Mouse (Mus musculus): ENCODE measurements around the gene Tbc1d20. TPM values are rescaled to one million over a fixed set of nuclear protein-coding genes. Genes with fewer than 3 reads are reported as not detected.
"Not testable (repeated sequence)": the region's sequence is repeated elsewhere in the genome, so short reads cannot be mapped to it uniquely, and the experiment has no call there.

Gene Tbc1d20
- total and polyA plus RNA-seq, 2 experiments from 2014 or later, result 27.7 to 48.8 TPM

- H3K36me3 ChIP-seq (ENCODE audit: insufficient read depth, low read length), result no peaks in the 10 kb centered on the region
- no peak overlapping the region for H3K4me3 ChIP-seq (ENCODE audit: low read length)
- no peak overlapping the region for H3K9ac ChIP-seq (replicated peaks; ENCODE audit: low read length)
- DNase-seq (ENCODE audit: low spot score), result no peak
- peaks cover 3% of the 10 kb centered on the region; the same call in 1 of the 2 replicates for H3K4me1 ChIP-seq (ENCODE audit: insufficient read depth, low read length)
- no peaks in the 10 kb centered on the region for H3K9me3 ChIP-seq (ENCODE audit: low read length)
- no peak for ATAC-seq
- WGBS, result 93% methylated on average over 6 of the region's 6 CpGs
- no peaks in the 10 kb centered on the region for H3K27me3 ChIP-seq (ENCODE audit: insufficient read depth, low read length)
- TF ChIP-seq CTCF (IDR thresholded peaks at IDR 0.05; ENCODE audit: low read depth), result no peak
- no peak overlapping the region for H3K27ac ChIP-seq
- no peak overlapping the region for H3K4me2 ChIP-seq (ENCODE audit: low read depth, low read length)
These were observed 55.6 kb downstream of the Tbc1d20 start for GRCm38 (mm10) chr2:152349205-152349604.

- WGBS, result 87% methylated on average over 8 of the region's 8 CpGs
- no peak for TF ChIP-seq CTCF (IDR thresholded peaks at IDR 0.05; ENCODE audit: low read depth)
- H3K4me2 ChIP-seq (ENCODE audit: low read depth, low read length), result no peak overlapping the region
- H3K27me3 ChIP-seq (ENCODE audit: insufficient read depth, low read length), result no peaks in the 10 kb centered on the region
- no peak overlapping the region for H3K4me3 ChIP-seq (ENCODE audit: low read length)
- H3K27ac ChIP-seq, result no peak overlapping the region
- no peaks in the 10 kb centered on the region for H3K4me1 ChIP-seq (ENCODE audit: insufficient read depth, low read length)
- ATAC-seq (0 out of 2 replicates have a peak, but pooled peaks have one; percentile 32), DNase-seq (ENCODE audit: low spot score) (peak; percentile 32)
- no peaks in the 10 kb centered on the region for H3K9me3 ChIP-seq (ENCODE audit: low read length)
- H3K9ac ChIP-seq (replicated peaks; ENCODE audit: low read length), result no peak overlapping the region
- no peaks in the 10 kb centered on the region for H3K36me3 ChIP-seq (ENCODE audit: insufficient read depth, low read length)
These were observed 56.4 kb downstream of the Tbc1d20 start for GRCm38 (mm10) chr2:152349842-152350540.

GRCm38 (mm10) chr2:152357254-152357653 lies 63.6 kb downstream of the Tbc1d20 start:
- no peak overlapping the region for H3K9ac ChIP-seq (replicated peaks; ENCODE audit: low read length)
- no peaks in the 10 kb centered on the region for H3K9me3 ChIP-seq (ENCODE audit: low read length)
- no peaks in the 10 kb centered on the region for H3K27me3 ChIP-seq (ENCODE audit: insufficient read depth, low read length)
- 85% methylated on average over 3 of the region's 3 CpGs for WGBS
- H3K4me1 ChIP-seq (ENCODE audit: insufficient read depth, low read length), result no peaks in the 10 kb centered on the region
- DNase-seq (ENCODE audit: low spot score) (no peak), ATAC-seq (no peak)
- no peaks in the 10 kb centered on the region for H3K36me3 ChIP-seq (ENCODE audit: insufficient read depth, low read length)
- no peak for TF ChIP-seq CTCF (IDR thresholded peaks at IDR 0.05; ENCODE audit: low read depth)
- no peak overlapping the region for H3K27ac ChIP-seq
- H3K4me3 ChIP-seq (ENCODE audit: low read length), result no peak overlapping the region
- no peak overlapping the region for H3K4me2 ChIP-seq (ENCODE audit: low read depth, low read length)

- H3K4me1 ChIP-seq (ENCODE audit: insufficient read depth, low read length); ATAC-seq; H3K4me2 ChIP-seq (ENCODE audit: low read depth, low read length); H3K9ac ChIP-seq (replicated peaks; ENCODE audit: low read length); H3K27ac ChIP-seq; H3K36me3 ChIP-seq (ENCODE audit: insufficient read depth, low read length); H3K27me3 ChIP-seq (ENCODE audit: insufficient read depth, low read length); H3K4me3 ChIP-seq (ENCODE audit: low read length); H3K9me3 ChIP-seq (ENCODE audit: low read length); DNase-seq (ENCODE audit: low spot score): not testable (repeated sequence)
- 75% methylated on average over 5 of the region's 5 CpGs for WGBS
- TF ChIP-seq CTCF (IDR thresholded peaks at IDR 0.05; ENCODE audit: low read depth), result peak; percentile 31; the same call in 1 of the 2 replicates
These were observed 65.3 kb downstream of the Tbc1d20 start for GRCm38 (mm10) chr2:152358977-152359376.

GRCm38 (mm10) chr2:152359616-152360015 lies 66.0 kb downstream of the Tbc1d20 start:
- 84% methylated on average over 5 of the region's 5 CpGs for WGBS
- no peak for TF ChIP-seq CTCF (IDR thresholded peaks at IDR 0.05; ENCODE audit: low read depth)
- H3K27me3 ChIP-seq (ENCODE audit: insufficient read depth, low read length), result no peaks in the 10 kb centered on the region
- no peak overlapping the region for H3K9ac ChIP-seq (replicated peaks; ENCODE audit: low read length)
- DNase-seq (ENCODE audit: low spot score), result no peak
- no peaks in the 10 kb centered on the region for H3K36me3 ChIP-seq (ENCODE audit: insufficient read depth, low read length)
- H3K4me3 ChIP-seq (ENCODE audit: low read length), result no peak overlapping the region
- no peak overlapping the region for H3K27ac ChIP-seq
- H3K4me2 ChIP-seq (ENCODE audit: low read depth, low read length), result no peak overlapping the region
- H3K4me1 ChIP-seq (ENCODE audit: insufficient read depth, low read length), result no peaks in the 10 kb centered on the region
- ATAC-seq, result no peak
- no peaks in the 10 kb centered on the region for H3K9me3 ChIP-seq (ENCODE audit: low read length)

GRCm38 (mm10) chr2:152360271-152360775 lies 66.7 kb downstream of the Tbc1d20 start:
- no peak for ATAC-seq
- no peak for DNase-seq (ENCODE audit: low spot score)
- no peak overlapping the region for H3K4me3 ChIP-seq (ENCODE audit: low read length)
- no peak for TF ChIP-seq CTCF (IDR thresholded peaks at IDR 0.05; ENCODE audit: low read depth)
- no peaks in the 10 kb centered on the region for H3K4me1 ChIP-seq (ENCODE audit: insufficient read depth, low read length)
- no peak overlapping the region for H3K9ac ChIP-seq (replicated peaks; ENCODE audit: low read length)
- no peak overlapping the region for H3K27ac ChIP-seq
- H3K9me3 ChIP-seq (ENCODE audit: low read length), result no peaks in the 10 kb centered on the region
- no peak overlapping the region for H3K4me2 ChIP-seq (ENCODE audit: low read depth, low read length)
- H3K36me3 ChIP-seq (ENCODE audit: insufficient read depth, low read length), result no peaks in the 10 kb centered on the region
- 60% methylated on average over 7 of the region's 7 CpGs for WGBS
- no peaks in the 10 kb centered on the region for H3K27me3 ChIP-seq (ENCODE audit: insufficient read depth, low read length)

GRCm38 (mm10) chr2:152361193-152361592 lies 67.6 kb downstream of the Tbc1d20 start:
- H3K4me3 ChIP-seq (ENCODE audit: low read length), result no peak overlapping the region
- ATAC-seq (no peak), DNase-seq (ENCODE audit: low spot score) (no peak)
- no peaks in the 10 kb centered on the region for H3K36me3 ChIP-seq (ENCODE audit: insufficient read depth, low read length)
- no peaks in the 10 kb centered on the region for H3K27me3 ChIP-seq (ENCODE audit: insufficient read depth, low read length)
- H3K4me2 ChIP-seq (ENCODE audit: low read depth, low read length), result no peak overlapping the region
- 86% methylated on average over 8 of the region's 8 CpGs for WGBS
- no peak for TF ChIP-seq CTCF (IDR thresholded peaks at IDR 0.05; ENCODE audit: low read depth)
- H3K9ac ChIP-seq (replicated peaks; ENCODE audit: low read length), result no peak overlapping the region
- H3K27ac ChIP-seq, result no peak overlapping the region
- no peaks in the 10 kb centered on the region for H3K9me3 ChIP-seq (ENCODE audit: low read length)
- H3K4me1 ChIP-seq (ENCODE audit: insufficient read depth, low read length), result no peaks in the 10 kb centered on the region

Other genes starting within 250 kb of the Tbc1d20 start
- gene Scrt2, start 212.3 kb upstream of the Tbc1d20 start, total RNA-seq (2014; rRNA removed), result 13.3 and 18.4 TPM in 2 replicates
- gene Scrt2, start 212.3 kb upstream of the Tbc1d20 start, polyA plus RNA-seq (2015; fragmentation: Nextera tagmentation; extraction: Ambion mirVana), result 4.1 and 4.4 TPM in 2 replicates
- gene Srxn1, start 188.3 kb upstream of the Tbc1d20 start, total RNA-seq (2014; rRNA removed), result 51.7 and 54.5 TPM in 2 replicates
- gene Srxn1, start 188.3 kb upstream of the Tbc1d20 start, polyA plus RNA-seq (2015; fragmentation: Nextera tagmentation; extraction: Ambion mirVana), result 26.4 and 26.8 TPM in 2 replicates
- gene Tcf15, start 150.3 kb upstream of the Tbc1d20 start, total RNA-seq (2014; rRNA removed), result 4.9 TPM in 1 of 2 replicates, not detected in the other
- gene Tcf15, start 150.3 kb upstream of the Tbc1d20 start, polyA plus RNA-seq (2015; fragmentation: Nextera tagmentation; extraction: Ambion mirVana), result 0.74 and 1.2 TPM in 2 replicates
- 119 and 128 TPM in 2 replicates for gene Csnk2a1, start 67.0 kb upstream of the Tbc1d20 start, total RNA-seq (2014; rRNA removed)
- gene Csnk2a1, start 67.0 kb upstream of the Tbc1d20 start, polyA plus RNA-seq (2015; fragmentation: Nextera tagmentation; extraction: Ambion mirVana), result 107 and 109 TPM in 2 replicates
- gene Rbck1, start 38.8 kb downstream of the Tbc1d20 start, total RNA-seq (2014; rRNA removed), result 119 and 135 TPM in 2 replicates
- 77.9 and 81.6 TPM in 2 replicates for gene Rbck1, start 38.8 kb downstream of the Tbc1d20 start, polyA plus RNA-seq (2015; fragmentation: Nextera tagmentation; extraction: Ambion mirVana)
- 2.5 and 4.2 TPM in 2 replicates for gene Trib3, start 50.2 kb downstream of the Tbc1d20 start, total RNA-seq (2014; rRNA removed)
- gene Trib3, start 50.2 kb downstream of the Tbc1d20 start, polyA plus RNA-seq (2015; fragmentation: Nextera tagmentation; extraction: Ambion mirVana), result 2.7 and 3.4 TPM in 2 replicates
- gene Nrsn2, start 82.8 kb downstream of the Tbc1d20 start, total RNA-seq (2014; rRNA removed), result 64.5 and 72.2 TPM in 2 replicates
- 83.8 and 91.3 TPM in 2 replicates for gene Nrsn2, start 82.8 kb downstream of the Tbc1d20 start, polyA plus RNA-seq (2015; fragmentation: Nextera tagmentation; extraction: Ambion mirVana)
- gene Sox12, start 104.2 kb downstream of the Tbc1d20 start, total RNA-seq (2014; rRNA removed), result 49.7 and 50.2 TPM in 2 replicates
- gene Sox12, start 104.2 kb downstream of the Tbc1d20 start, polyA plus RNA-seq (2015; fragmentation: Nextera tagmentation; extraction: Ambion mirVana), result 9.7 and 10.1 TPM in 2 replicates
- 17.4 TPM in 2 replicates for gene Zcchc3, start 121.2 kb downstream of the Tbc1d20 start, total RNA-seq (2014; rRNA removed)
- 15.8 and 16.1 TPM in 2 replicates for gene Zcchc3, start 121.2 kb downstream of the Tbc1d20 start, polyA plus RNA-seq (2015; fragmentation: Nextera tagmentation; extraction: Ambion mirVana)
- 2.3 and 3.9 TPM in 2 replicates for gene 6820408C15Rik, start 121.8 kb downstream of the Tbc1d20 start, total RNA-seq (2014; rRNA removed)
- 3.6 and 4.0 TPM in 2 replicates for gene 6820408C15Rik, start 121.8 kb downstream of the Tbc1d20 start, polyA plus RNA-seq (2015; fragmentation: Nextera tagmentation; extraction: Ambion mirVana)
- gene Defb23, start 170.8 kb downstream of the Tbc1d20 start, total RNA-seq (2014; rRNA removed), result not detected in 2 replicates
- not detected in 2 replicates for gene Defb23, start 170.8 kb downstream of the Tbc1d20 start, polyA plus RNA-seq (2015; fragmentation: Nextera tagmentation; extraction: Ambion mirVana)
- gene Defb20, start 183.2 kb downstream of the Tbc1d20 start, total RNA-seq (2014; rRNA removed), result not detected in 2 replicates
- not detected in 2 replicates for gene Defb20, start 183.2 kb downstream of the Tbc1d20 start, polyA plus RNA-seq (2015; fragmentation: Nextera tagmentation; extraction: Ambion mirVana)
- gene Defb22, start 196.3 kb downstream of the Tbc1d20 start, total RNA-seq (2014; rRNA removed), result not detected in 2 replicates
- gene Defb22, start 196.3 kb downstream of the Tbc1d20 start, polyA plus RNA-seq (2015; fragmentation: Nextera tagmentation; extraction: Ambion mirVana), result not detected in 2 replicates
- gene Defb26, start 217.9 kb downstream of the Tbc1d20 start, total RNA-seq (2014; rRNA removed), result not detected in 2 replicates
- gene Defb26, start 217.9 kb downstream of the Tbc1d20 start, polyA plus RNA-seq (2015; fragmentation: Nextera tagmentation; extraction: Ambion mirVana), result not detected in 2 replicates
- not detected in 2 replicates for gene Defb28, start 224.4 kb downstream of the Tbc1d20 start, total RNA-seq (2014; rRNA removed)
- gene Defb28, start 224.4 kb downstream of the Tbc1d20 start, polyA plus RNA-seq (2015; fragmentation: Nextera tagmentation; extraction: Ambion mirVana), result not detected in 2 replicates
- not detected in 2 replicates for gene Defb29, start 246.3 kb downstream of the Tbc1d20 start, total RNA-seq (2014; rRNA removed)
- not detected in 2 replicates for gene Defb29, start 246.3 kb downstream of the Tbc1d20 start, polyA plus RNA-seq (2015; fragmentation: Nextera tagmentation; extraction: Ambion mirVana)

Measured in hindbrain, postnatal 0 days (tissue).